Mouse (Mus musculus) forelimb bud, embryonic 11.5 days (tissue): Measurements from ENCODE around the gene C130050O18Rik.

Experiments
- DNase-seq: peaks from one replicate; pipeline ENCODE4 v3.0.0-alpha.2; 2012; ENCODE audit warnings: low read depth, low spot score

The C130050O18Rik gene

DNA sequence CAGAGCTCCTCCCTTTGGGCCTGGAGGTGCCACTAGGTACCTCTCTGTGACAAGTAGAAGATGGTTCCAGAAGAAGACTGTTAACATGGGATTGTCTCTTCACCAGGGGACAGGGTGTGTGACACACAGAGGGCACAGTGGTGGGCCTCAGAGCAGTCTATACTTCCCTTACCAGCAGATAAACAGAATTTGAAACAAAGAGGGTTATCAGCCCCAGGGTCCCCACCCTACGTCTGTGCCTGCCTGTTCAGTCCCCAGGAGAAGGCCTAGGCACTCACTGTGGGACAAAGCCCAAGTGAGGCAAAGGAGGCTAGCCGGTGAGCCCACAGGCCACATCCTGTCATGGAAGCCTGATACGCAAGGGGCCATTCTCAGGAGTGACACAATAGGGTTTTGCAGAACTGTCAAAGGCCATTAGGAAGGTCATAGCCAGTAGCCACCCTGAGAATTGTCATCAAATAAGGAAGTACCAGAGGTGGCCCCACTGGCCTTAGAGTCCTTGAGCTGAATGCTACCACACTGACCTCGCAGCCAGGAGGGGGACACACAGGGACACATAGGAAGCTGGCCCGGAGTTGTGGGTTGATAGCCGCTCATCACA lies at the start of gene C130050O18Rik:
Gene C130050O18Rik, plus strand, starts transcription at position 480 of the 601 bp plus-strand sequence.
- no peak for DNase-seq

DNA sequence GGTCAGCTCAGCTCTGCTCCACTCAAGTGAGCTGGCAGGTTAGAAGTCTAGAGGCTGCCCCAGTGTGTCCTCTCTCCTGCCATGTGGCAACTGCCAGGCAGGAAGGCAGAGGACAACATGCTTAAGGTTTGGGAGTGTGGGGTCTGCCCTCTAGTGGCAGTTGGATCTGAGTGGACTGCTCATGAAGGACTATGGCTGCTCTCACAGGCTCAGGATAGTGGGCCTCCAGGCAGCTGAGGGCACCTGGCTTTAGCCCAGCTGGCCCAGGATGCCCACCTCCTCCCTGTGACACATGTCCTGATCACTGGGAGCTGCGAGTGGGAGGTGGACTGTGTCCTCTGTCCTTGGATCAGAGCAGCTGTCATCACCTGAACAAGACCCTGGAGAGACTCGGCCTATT lies 46.4 kb upstream of the C130050O18Rik start:
- no peak for DNase-seq

DNA sequence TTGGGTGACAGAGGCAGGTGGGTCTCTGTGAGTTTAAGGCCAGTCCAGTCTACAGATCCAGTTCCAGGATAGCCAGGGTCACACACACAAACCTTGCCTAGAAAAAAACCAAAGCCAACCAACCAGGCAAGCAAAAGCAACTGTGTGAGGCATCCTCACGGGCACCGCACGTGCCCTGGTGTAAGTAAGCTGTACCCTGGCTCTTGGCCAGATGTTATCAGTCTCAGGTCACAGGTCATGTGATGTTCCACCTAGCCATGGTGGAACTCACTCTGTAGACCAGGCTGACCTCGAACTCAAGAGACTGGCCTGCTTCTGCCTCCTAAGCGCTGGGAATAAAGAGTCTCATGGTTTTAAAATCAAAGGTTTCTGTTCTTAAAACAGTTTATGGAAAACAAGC lies 45.8 kb upstream of the C130050O18Rik start:
- DNase-seq, result no peak

DNA sequence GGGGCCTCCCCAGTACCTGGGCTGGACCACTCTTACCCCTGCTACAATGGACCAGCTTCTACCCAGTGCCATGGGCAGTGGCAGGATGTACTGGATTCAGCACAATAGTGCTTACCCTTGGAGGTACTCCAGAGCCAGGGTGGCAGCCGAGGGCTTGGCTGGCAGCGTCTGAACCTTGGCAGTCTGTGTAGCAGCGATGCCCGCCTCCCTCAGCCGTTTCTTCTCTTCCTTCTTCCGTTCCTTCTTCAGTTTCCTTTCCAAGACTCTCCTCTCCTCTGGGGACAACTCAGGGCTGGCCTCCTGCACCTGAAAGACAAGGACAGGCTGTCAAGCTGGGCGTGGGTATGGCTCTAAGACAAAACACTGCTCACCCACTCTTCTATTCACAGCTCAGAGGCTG lies 41.2 kb upstream of the C130050O18Rik start:
- DNase-seq, result no peak

DNA sequence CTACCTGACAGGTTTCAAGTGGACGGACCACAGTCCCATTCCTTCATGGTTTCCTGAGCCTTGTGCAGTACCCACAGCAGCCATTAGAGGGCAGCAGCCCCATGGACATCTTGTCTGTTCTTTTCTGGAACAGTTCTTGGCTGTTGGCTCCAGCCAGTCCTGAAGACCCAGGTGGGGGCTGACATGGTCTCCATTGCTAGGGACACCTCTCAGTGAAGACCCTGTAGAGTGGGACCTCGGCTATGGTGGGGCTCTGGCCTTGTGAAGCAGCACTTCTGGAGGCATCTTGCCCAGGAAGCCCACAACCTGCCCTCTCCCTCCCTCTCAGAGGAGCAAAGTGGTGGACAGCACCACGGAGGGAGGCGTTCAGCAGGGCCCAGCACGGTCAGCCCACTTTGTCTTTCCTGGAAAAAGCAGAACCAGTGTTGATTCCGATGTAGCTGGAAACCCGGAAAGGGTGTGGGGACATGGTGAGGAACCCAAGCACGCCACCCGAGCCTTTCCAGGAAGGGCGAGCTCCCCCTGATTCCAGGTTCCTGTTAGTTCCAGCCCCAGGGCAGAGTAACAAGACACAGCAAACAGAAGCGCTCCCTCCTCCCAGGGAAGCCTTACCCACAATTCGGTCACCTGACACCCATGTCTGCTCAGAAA lies 40.7 kb upstream of the C130050O18Rik start:
- DNase-seq, result peak; percentile 84

DNA sequence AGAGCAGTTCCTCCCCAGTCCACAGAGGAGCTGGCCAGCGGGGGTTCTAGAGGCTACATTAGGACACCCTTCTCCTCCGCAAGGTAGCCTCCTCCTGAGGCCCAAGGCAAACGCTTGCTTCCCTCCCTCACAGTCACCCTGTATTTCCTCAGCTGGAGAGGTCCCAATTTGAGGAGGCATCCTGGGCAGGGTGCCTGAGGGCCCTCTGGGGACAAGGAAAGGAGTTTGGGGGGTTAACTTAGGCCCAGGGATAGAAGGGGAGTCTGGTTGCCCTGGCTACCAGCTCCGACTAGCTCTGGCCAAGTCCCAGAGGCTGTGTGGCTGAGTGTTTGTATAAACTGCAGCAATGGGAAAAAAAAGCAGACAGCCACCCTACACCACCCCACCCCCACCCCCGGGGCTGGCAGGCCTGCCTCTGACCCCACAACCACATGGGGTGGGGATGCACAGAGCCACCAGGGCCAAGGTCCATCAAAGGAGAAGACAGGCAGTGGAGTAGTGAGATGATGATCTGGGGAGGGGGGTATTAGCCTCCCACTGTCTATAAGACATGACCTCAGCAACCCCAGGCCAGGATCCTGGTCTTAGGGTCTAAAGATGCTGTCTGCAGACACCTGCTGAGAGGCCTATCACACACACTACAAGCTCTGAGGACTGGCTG lies 40.0 kb upstream of the C130050O18Rik start:
- no peak for DNase-seq

DNA sequence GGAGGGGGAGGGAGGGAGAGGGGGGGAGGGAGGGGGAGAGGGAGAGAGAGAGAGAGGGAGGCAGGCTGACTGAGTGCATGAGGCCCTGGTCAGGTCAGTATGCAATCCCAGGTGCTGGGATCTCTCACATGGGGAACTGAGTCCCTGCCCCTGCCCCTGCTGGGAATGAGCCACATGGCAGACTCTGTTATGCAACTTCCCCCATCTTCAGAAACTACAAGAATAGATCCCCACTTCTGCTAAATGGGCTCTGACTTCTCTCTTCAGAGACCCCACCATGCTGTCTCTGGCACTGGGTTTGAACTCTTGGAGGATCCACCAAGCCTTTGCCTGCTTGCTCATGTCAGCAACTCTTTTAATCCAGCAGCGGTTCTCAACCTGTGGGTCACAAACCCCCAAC lies 39.3 kb upstream of the C130050O18Rik start:
- DNase-seq, result no peak

DNA sequence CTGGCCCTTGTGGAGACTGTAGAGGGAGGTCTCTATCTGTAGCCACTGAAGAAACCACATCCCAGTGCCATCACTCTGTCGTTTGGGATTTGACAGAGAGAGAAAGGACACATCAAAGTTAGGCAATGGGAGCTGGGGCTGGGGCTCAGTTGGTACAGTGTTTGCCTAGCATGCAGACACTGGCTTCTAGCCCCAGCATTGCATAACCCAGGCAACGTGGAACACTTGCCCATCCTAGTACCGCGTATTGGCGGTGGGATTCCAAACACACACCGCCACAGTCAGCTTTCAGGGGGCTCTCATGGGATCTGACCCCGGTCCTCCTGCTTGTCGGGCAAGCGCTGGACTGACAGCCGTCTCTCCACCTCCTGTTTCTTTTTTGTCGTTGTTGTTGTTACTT lies 38.6 kb upstream of the C130050O18Rik start:
- DNase-seq, result no peak

DNA sequence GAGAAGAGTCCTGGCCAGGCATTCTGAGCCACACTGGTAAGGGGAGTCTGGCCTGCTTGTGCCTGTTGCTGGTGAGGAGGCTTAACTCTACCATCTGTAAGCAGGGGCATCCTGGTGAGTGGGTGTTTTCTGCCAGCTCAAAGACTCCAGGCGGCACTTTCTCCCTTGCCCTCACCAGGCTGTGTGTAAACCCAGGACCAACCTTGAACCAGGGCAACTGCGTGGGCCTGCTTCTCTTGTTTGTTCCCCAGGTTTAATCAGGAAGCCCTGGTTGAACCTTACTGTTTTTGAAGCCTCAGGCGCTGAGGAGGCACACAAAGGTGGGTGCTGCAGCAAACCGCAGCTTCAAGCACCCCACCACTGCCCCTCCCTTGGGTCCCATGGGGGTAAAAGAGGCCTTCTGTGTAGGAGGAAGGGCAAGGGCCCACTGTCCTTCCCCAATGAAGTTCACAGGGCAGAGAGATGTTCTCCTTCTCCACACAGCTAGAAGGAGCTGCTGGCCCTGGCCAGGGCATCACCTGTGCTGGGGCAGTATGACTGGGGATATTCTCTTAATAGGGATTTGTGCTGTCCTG lies 37.1 kb upstream of the C130050O18Rik start:
- DNase-seq, result no peak

DNA sequence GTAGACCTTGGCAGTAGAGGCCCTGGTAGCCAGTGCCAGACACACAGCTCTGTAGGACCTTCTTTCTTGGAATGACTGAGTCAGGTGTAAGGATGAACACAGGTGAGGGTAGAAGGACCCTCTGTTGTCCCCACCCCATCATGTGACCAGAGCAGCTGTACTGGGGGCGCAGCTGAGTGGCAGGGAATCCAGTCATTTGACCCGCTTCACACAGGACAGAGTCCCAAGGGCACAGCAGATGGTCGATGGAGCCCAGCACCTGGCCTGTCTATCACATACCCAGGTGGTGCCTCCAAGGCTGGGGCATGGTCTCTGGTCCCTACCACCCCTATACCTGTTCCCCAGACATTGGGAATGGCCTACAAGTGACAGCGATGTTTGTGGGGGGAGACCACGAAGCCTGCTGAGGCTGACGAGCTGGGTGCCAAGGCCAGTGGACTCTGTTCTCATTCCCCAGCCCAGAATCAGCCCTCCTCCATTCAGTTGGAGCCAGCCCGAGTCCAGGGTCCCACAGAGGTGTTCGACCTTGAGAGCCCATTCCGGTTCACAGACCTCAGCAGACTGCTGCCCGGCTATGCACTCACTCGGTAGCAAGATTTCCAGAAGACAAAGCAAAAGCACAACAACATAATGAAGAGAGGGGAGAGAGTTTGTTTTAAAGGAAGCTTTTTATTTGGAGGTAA lies 36.3 kb upstream of the C130050O18Rik start:
- no peak for DNase-seq

DNA sequence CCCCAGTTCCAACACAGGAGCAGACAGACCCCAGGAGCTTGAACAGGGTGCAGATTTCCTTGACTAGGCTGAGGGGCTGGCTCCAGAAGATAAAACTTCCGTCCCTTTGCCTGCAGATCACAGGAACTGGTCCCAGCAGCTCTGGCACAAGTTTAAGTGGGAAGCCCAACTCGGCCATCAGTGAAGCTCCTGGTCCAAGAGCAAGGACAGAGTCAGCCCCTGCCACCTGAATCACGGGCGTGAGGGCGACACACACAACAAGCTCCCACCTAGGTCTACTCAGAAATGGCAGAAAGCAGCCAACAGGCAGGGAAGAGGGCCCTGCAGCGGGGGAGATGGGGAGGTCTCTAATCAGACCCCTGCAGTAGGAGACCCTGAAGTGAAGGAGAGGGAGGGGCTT lies 34.7 kb upstream of the C130050O18Rik start:
- no peak for DNase-seq

DNA sequence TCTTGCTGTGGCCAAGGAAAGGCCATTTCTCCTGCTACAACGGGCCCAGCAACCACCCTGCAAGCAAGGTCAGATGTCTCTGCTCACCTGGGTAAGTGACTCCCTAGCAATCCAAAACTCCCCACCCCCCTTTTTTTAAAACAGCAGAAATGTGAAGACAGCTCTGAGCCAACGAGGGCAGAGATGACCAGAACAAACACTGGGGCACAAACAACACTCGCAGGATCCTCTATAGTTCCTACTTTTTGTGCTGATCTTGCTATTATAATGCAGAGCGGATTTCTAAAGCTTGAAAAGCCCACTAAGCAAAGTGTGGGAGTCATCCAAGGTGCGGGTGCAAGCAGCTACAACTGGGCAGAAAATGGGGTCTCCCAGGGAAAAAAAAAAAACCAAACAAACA lies 34.0 kb upstream of the C130050O18Rik start:
- no peak for DNase-seq

DNA sequence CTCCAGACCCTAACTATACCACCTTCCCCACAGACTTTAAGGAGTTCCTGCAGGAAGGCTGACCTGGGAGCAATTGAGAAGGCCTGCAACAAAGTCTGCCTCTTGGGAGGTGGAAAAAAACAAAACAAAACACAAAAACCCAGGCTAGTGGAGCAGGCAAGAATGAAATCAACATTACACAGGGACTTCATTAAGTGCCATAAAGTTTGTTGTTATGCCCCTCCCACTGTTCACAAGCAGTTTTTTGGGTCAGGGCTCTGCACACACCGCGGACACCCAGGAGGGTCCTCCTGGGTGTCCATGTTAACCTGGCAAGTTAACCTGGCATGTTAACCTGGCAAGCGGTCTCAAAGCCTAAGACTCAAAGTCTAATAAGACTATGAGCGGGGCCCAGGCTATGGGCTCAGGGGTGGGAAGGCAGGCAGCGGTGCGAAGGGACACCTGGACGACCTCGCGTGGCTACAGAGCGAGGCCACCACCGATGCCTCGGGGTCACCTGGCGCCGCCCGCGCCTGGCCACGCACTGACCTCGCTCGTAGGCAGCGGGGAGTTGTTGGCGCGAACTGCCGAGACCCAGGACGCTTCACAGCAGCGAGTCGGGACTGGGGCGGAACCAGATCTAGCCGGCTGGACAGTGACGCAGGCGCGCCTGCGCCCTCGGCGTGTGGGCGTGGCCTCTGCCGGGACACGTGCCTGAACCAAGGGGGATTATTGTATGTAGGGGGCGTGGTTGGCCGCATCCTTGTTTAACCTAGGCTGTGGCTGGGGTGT lies 33.3 kb upstream of the C130050O18Rik start:
- DNase-seq, result peak; percentile 96

DNA sequence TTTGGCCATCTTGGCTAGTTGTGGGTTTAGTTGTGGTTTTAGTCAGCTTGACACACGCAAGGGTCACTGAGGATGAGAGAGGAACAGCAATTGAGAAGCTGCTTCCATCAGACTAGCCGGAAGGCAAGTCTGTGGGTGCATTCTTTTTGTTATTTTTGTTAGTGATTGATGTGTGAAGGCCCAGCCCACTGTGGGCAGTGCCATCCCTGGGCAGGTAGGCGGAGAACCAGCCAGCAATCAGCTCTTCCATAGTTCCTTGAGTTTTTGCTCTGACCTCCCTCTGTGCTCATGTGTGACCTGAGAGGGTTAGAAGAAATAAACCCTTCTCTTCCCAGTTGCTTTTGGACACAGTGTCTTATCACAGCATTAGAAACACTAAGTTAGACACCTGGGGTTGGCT lies 32.0 kb upstream of the C130050O18Rik start:
- DNase-seq, result no peak

DNA sequence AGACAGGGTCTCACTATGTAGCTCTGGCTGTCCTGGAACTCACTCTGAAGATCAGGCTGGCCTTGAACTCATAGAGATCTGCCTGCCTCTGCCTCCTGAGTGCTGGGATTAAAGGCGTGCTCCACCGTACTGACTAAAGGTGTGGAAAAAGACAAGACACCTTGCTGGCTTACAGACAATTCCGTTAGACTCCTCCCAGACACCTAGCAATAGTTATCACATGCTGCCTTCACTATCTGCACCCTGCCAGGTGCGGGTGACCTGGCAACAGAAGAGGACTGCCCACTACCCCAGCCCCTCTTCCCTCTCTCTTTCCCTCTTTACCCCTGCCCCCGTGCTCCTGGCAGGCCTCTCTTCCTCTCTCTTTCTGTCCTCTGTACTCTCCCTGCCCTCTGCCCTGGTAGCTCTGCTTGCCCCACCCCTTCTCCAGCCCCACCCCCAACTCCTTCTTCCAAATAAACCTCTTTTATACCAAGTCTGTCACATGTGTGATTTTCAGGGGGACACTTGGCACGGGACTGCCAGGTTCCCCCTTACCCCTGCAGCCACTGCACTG lies 31.1 kb upstream of the C130050O18Rik start:
- no peak for DNase-seq

DNA sequence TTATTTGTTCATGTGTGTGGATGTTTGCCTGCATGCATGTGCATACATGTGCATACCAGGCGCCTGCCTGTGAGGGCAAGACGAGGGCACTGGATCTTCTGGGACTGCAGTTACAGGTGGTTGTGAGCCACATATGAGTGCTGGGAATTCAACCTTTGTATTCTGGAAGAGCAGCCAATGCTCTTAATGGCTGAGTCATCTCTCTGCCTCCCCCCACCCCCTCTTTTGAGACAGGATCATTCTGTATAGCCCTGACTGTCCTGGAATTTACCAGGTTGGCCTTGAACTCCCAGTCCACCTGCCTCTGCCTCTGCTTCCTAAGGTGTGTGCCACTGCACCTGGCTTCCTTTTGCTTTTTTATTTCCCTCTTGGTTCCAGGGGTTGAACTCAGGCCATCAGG lies 30.2 kb upstream of the C130050O18Rik start:
- DNase-seq, result no peak

DNA sequence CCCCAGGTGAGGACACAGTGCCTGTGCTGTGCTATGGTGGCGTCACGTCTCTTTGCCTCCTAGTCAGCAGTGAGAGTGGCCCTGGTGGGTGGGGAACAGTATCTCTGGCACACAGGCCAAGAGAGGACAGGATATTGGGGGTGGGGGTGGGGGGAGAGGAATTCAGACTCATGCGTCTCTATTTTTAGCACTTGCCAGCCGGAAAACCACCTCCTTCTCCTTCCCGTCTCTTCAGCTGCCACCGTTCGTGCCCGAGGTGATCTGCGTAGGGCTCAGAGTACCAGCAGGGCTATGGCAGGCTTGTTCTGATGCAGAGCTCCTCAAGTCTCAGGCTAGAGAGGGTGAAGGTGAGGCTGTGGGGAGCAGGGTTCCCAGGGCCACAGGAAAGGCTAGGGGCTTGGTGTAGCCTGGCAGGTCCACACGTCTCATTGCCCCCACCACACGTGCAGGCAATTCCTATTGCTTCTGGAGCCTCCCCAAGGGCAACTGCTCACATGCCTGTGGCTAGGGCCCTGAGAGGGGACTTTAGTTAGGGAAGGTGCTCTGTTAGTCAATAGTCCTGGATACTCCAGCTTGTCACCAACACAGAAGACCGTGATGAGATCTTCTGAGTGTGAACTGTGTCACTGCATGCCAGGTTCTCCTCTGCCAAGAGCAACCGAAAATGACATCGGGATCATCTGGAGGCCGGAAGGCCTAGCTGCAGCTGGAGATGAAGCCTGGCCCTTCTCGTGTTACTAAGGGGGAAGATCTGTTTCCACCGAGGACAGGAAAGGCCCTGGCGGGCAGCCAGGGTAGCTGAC lies 27.4 kb upstream of the C130050O18Rik start, which contains the start of gene Gpr146:
Gene Gpr146, plus strand, starts transcription at position 230 of the 803 bp plus-strand sequence.
- no peak for DNase-seq

DNA sequence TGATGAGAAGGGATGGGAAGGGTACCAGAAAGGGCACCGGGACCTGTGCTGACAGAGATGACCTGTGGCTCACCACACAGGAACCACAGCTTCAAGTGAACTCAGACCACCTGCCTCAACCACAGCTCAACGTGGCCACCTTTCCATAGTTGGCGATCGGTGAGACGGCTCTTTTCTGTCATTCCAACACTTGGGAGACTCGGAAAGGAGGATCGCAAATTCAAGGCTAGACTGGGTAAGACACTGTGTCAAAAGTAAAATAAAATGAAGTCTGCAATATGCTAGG lies 26.9 kb upstream of the C130050O18Rik start:
- no peak for DNase-seq

DNA sequence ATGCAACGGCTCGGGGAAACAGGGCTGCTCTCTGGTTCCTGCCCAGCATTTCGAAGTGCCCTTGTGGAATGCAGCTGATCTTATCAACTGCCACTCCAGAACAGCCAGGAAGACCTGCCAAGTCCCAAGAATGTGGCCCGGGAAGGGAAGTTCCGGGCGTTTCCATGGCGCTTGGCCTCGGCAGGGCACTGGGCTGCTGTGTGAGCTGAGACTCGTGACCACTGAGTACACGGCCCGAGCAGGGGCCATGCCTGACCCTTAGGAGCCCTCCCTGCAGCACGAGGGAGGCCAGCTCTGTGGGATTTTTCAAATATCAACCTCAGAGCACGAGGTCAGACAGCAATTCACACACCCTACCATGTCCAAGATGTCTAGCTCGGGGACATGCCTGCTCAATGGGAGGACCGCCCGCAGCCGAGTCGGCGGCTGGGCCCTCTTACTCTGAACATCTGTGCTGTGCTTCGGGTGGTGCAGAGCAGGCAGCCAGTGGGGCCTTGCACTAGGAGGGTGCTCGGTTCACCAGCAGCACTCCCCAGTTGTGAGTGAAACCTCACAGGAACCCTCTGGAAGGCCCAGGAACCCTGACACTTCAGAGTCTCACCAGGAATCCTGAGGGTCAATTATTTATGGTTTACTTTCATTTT lies 26.0 kb upstream of the C130050O18Rik start:
- DNase-seq, result no peak
